Mouse (Mus musculus): ENCODE results near the gene Dzip1. TPM values are rescaled to one million over a fixed set of nuclear protein-coding genes. Genes with fewer than 3 reads are reported as not detected.

Dzip1 gene
- total RNA-seq (2021), result 10 to 100 TPM; 10.5 to 11.5 TPM
- long read RNA-seq, experiment 1, partial matches to known transcripts, result 1 of 3 reads
- long read RNA-seq, experiment 1, other reads (novel, unspliced or antisense), result 2 of 3 reads
- long read RNA-seq, experiment 2, partial matches to known transcripts, result 0 of 2 reads
- long read RNA-seq, experiment 2, other reads (novel, unspliced or antisense), result 2 of 2 reads

- DNase-seq, result peak; percentile 78 to 81
Measured at GRCm38 (mm10) chr14:118924673-118925615, at the start of gene Dzip1. TSS of gene Dzip1 (minus strand) at chr14:118925460.

- no peak for DNase-seq
Measured at GRCm38 (mm10) chr14:118972268-118972667, 47.0 kb upstream of the Dzip1 start.

- no peak for DNase-seq
Measured at GRCm38 (mm10) chr14:118967646-118968045, 42.4 kb upstream of the Dzip1 start.

GRCm38 (mm10) chr14:118965356-118966000, 40.2 kb upstream of the Dzip1 start:
- DNase-seq, result no peak

- no peak for DNase-seq
Measured at GRCm38 (mm10) chr14:118958010-118958409, 32.8 kb upstream of the Dzip1 start.

- peak; percentile 24 to 29 for DNase-seq
Measured at GRCm38 (mm10) chr14:118951912-118952583, 26.8 kb upstream of the Dzip1 start.

GRCm38 (mm10) chr14:118948841-118949240, 23.6 kb upstream of the Dzip1 start:
- no peak for DNase-seq

GRCm38 (mm10) chr14:118944702-118945101, 19.4 kb upstream of the Dzip1 start:
- DNase-seq, result no peak

- DNase-seq, result peak; percentile 21 to 25
Measured at GRCm38 (mm10) chr14:118942076-118942475, 16.8 kb upstream of the Dzip1 start.

GRCm38 (mm10) chr14:118940796-118941495, 15.7 kb upstream of the Dzip1 start:
- no peak for DNase-seq

- peak; percentile 21 to 22 for DNase-seq
Measured at GRCm38 (mm10) chr14:118938551-118938950, 13.3 kb upstream of the Dzip1 start.

- DNase-seq, result peak; percentile 100
Measured at GRCm38 (mm10) chr14:118937533-118938492, 12.6 kb upstream of the Dzip1 start, which contains the start of gene Dnajc3. TSS of gene Dnajc3 (plus strand) at chr14:118937976.

GRCm38 (mm10) chr14:118936952-118937351, 11.7 kb upstream of the Dzip1 start:
- no peak for DNase-seq

GRCm38 (mm10) chr14:118936236-118936635, 11.0 kb upstream of the Dzip1 start:
- no peak for DNase-seq

- no peak for DNase-seq
Measured at GRCm38 (mm10) chr14:118934686-118935085, 9.4 kb upstream of the Dzip1 start.

- no peak for DNase-seq
Measured at GRCm38 (mm10) chr14:118932956-118933355, 7.7 kb upstream of the Dzip1 start.

GRCm38 (mm10) chr14:118931181-118931580, 5.9 kb upstream of the Dzip1 start:
- no peak for DNase-seq

- DNase-seq, result no peak
Measured at GRCm38 (mm10) chr14:118930777-118931176, 5.5 kb upstream of the Dzip1 start.

- DNase-seq, result no peak
Measured at GRCm38 (mm10) chr14:118929779-118930178, 4.5 kb upstream of the Dzip1 start.

GRCm38 (mm10) chr14:118928565-118928964, 3.3 kb upstream of the Dzip1 start:
- no peak for DNase-seq

Data from adrenal gland, postnatal 36 days (tissue).